Mouse (Mus musculus) kidney, embryonic 16.5 days (tissue): ENCODE data around the gene Abcb6. TPM values are rescaled to one million over a fixed set of nuclear protein-coding genes. Genes with fewer than 3 reads are reported as not detected.

Experiments
- ATAC-seq: fragments of 200-750 bp; cut with Nextera tagmentation; 2 replicates; pipeline ENCODE4 v1.8.0; 2017; ENCODE audit warnings: moderate TSS enrichment; ENCODE audit not compliant: low FRiP score, low TSS enrichment
- H3K27ac ChIP-seq: fragments of 300-500 bp; sonication (generic); 2 replicates; pipeline ENCODE4 v1.5.1; 2014; ENCODE audit warnings: low read length
- H3K27me3 ChIP-seq: fragments of 300-500 bp; sonication (generic); 2 replicates; pipeline ENCODE4 v1.6.1; 2014; ENCODE audit warnings: low read length, control low read depth, mixed read lengths; ENCODE audit not compliant: insufficient read depth
- H3K36me3 ChIP-seq: fragments of 300-500 bp; sonication (generic); 2 replicates; pipeline ENCODE4 v1.6.1; 2014; ENCODE audit warnings: low read length, control low read depth, mixed read lengths; ENCODE audit not compliant: insufficient read depth
- H3K4me1 ChIP-seq: fragments of 300-500 bp; sonication (generic); 2 replicates; pipeline ENCODE4 v1.6.1; 2014; ENCODE audit warnings: low read length, control low read depth, mixed read lengths; ENCODE audit not compliant: insufficient read depth
- H3K4me2 ChIP-seq: fragments of 300-500 bp; sonication (generic); replicated peaks from 2 replicates; pipeline ENCODE4 v1.6.1; 2014; ENCODE audit warnings: low read depth, low read length
- H3K4me3 ChIP-seq: fragments of 300-500 bp; sonication (generic); 2 replicates; pipeline ENCODE4 v1.5.1; 2014; ENCODE audit warnings: mild to moderate bottlenecking, low read length
- H3K9ac ChIP-seq: fragments of 300-500 bp; sonication (generic); replicated peaks from 2 replicates; pipeline ENCODE4 v1.6.1; 2014; ENCODE audit warnings: low read length
- H3K9me3 ChIP-seq: fragments of 300-500 bp; sonication (generic); 2 replicates; pipeline ENCODE4 v1.6.1; 2016; ENCODE audit warnings: low read length, control low read depth
- WGBS: fragments of 180-500 bp; shearing (Covaris S2); extraction: QIAGEN DNeasy Blood & Tissue Kit; methylation state at CpG from one replicate; pipeline ENCODE4 v1.1.7; 2014; 5-methylcytosine and 5-hydroxymethylcytosine counted together
- polyA plus RNA-seq: library from polyadenylated mRNA; unstranded; fragments of >200 nt; fragmentation: Nextera tagmentation; extraction: Ambion mirVana; gene quantifications from 2 replicates; pipeline ENCODE4 v1.2.1, GENCODE M21; 2015

Gene Abcb6
- polyA plus RNA-seq, 1 experiment from 2014 or later, result 36.4 TPM

DNA sequence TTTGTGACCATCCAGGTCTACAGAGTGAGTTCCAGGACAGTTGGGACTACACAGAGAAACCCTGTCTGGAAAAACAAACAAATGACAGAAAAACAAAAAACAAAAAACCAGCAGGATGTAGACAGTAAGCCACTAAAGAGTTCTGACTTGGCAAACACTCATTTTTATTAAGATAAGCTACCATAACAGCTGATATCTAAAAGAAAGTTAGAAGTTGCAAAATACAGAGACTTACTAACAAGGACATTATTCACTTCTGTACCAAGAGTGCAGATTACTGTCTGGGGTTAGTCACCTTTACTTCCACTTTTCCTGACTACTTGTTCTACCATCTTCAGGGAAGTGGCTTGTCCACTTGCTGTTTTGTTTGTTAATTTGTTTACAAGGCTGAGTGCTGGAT lies 21.2 kb downstream of the Abcb6 start:
- Histone ChIP-seq H3K4me1 (no peaks in the 10 kb centered on the region), H3K4me3 (no peak overlapping the region), H3K4me2 (no peak overlapping the region), H3K27ac (no peak overlapping the region), H3K9ac (no peak overlapping the region), H3K27me3 (no peaks in the 10 kb centered on the region; the same call in 1 of the 2 replicates), H3K9me3 (no peaks in the 10 kb centered on the region; the same call in 1 of the 2 replicates), H3K36me3 (no peaks in the 10 kb centered on the region)
- ATAC-seq, result no peak

GRCm38 (mm10) chr1:75155837-75156236 lies 24.4 kb downstream of the Abcb6 start:
- no peak overlapping the region for H3K27ac ChIP-seq

GRCm38 (mm10) chr1:75148727-75149126 lies 31.5 kb downstream of the Abcb6 start:
- no peak overlapping the region for H3K27ac ChIP-seq
- H3K36me3 ChIP-seq, result peaks cover 36% of the 10 kb centered on the region
- H3K4me3 ChIP-seq, result no peak overlapping the region
- H3K4me1 ChIP-seq, result peaks cover 4% of the 10 kb centered on the region
- no peaks in the 10 kb centered on the region for H3K27me3 ChIP-seq
- H3K9me3 ChIP-seq, result no peaks in the 10 kb centered on the region
- WGBS, result 89% methylated on average over 4 of the region's 4 CpGs
- H3K9ac ChIP-seq, result no peak overlapping the region
- ATAC-seq, result no peak
- H3K4me2 ChIP-seq, result no peak overlapping the region

More at GRCm38 (mm10) chr1:75155837-75156236, 24.4 kb downstream of the Abcb6 start:
- H3K9ac ChIP-seq, result no peak overlapping the region
- no peaks in the 10 kb centered on the region for H3K9me3 ChIP-seq
- 48% methylated on average over 3 of the region's 3 CpGs for WGBS
- no peaks in the 10 kb centered on the region for H3K4me1 ChIP-seq
- H3K4me3 ChIP-seq, result no peak overlapping the region
- H3K27me3 ChIP-seq, result no peaks in the 10 kb centered on the region
- no peaks in the 10 kb centered on the region for H3K36me3 ChIP-seq
- H3K4me2 ChIP-seq, result no peak overlapping the region
- ATAC-seq, result no peak

DNA sequence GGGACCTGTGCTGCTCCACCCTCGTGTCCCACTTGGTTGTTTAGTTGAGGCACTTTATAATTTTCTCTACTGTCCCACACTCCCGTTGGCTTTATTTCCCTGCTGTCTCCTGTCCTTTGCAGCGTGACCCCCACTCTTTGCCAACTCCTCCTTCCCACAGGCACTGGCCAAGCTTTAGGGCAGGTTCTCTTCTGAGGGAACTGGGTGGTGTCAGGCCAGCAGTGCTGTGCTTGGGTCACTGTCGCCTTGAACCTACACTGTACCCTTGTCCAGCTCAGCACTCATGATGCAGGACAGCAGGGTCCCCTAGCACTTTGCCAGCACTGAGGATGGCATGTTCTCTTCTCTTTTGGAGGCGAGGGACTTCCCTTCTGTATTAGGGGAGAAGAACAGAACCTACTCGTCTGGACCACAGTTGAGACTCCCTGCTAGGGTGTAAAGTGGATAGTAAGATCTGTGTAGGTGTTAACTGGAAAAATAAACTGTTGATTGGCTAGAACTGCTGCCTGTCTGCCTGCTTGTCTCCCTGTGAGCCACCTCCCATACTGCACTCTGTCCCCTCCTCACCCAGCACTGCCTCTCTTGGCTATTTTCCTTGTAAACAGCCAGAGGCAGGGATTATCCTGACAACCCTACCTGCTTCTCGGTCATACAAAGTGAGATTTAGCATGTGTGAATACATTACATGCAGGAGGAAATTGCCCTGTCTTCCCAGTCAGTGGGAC lies 32.6 kb downstream of the Abcb6 start:
- H3K27ac ChIP-seq, result no peak overlapping the region
- H3K9ac ChIP-seq, result no peak overlapping the region
- H3K36me3 ChIP-seq, result peaks cover 36% of the 10 kb centered on the region
- WGBS, result 83% methylated on average over 7 of the region's 7 CpGs
- no peak overlapping the region for H3K4me2 ChIP-seq
- H3K4me3 ChIP-seq, result no peak overlapping the region
- peaks cover 9% of the 10 kb centered on the region for H3K4me1 ChIP-seq
- no peaks in the 10 kb centered on the region for H3K27me3 ChIP-seq
- ATAC-seq, result no peak
- H3K9me3 ChIP-seq, result no peaks in the 10 kb centered on the region

- no peak overlapping the region for H3K9ac ChIP-seq
- H3K4me2 ChIP-seq, result no peak overlapping the region
- H3K9me3 ChIP-seq, result no peaks in the 10 kb centered on the region
- no peak overlapping the region for H3K4me3 ChIP-seq
- H3K27me3 ChIP-seq, result no peaks in the 10 kb centered on the region
- no peak for ATAC-seq
- H3K36me3 ChIP-seq, result peaks cover 36% of the 10 kb centered on the region
- peaks cover 14% of the 10 kb centered on the region for H3K4me1 ChIP-seq
- H3K27ac ChIP-seq, result no peak overlapping the region
- 95% methylated on average over 3 of the region's 3 CpGs for WGBS
These were observed 34.6 kb downstream of the Abcb6 start for GRCm38 (mm10) chr1:75145589-75145988.

GRCm38 (mm10) chr1:75142301-75143261 lies 37.6 kb downstream of the Abcb6 start, which contains the start of the genes Cnppd1 and Retreg2:
Gene Cnppd1 (minus strand): TSS chr1:75142711.
Gene Retreg2 (plus strand): TSS chr1:75142778.
- no peaks in the 10 kb centered on the region for H3K9me3 ChIP-seq
- no peaks in the 10 kb centered on the region for H3K27me3 ChIP-seq
- peak within 1 kb of the TSS; percentile 90 for H3K4me3 ChIP-seq
- under 1% methylated on average over 84 of the region's 91 CpGs for WGBS
- peaks cover 16% of the 10 kb centered on the region for H3K4me1 ChIP-seq
- peak; percentile 88 for ATAC-seq
- H3K36me3 ChIP-seq, result peaks cover 44% of the 10 kb centered on the region
- peak within 1 kb of the TSS; percentile 98 for H3K27ac ChIP-seq
- peak within 1 kb of the TSS; percentile 94 for H3K9ac ChIP-seq
- peak within 1 kb of the TSS; percentile 94 for H3K4me2 ChIP-seq

GRCm38 (mm10) chr1:75141486-75142190 lies 38.6 kb downstream of the Abcb6 start:
- Histone ChIP-seq H3K4me1 (peaks cover 16% of the 10 kb centered on the region), H3K4me2 (peak overlapping the region; percentile 94), H3K9ac (peak overlapping the region; percentile 94), H3K36me3 (peaks cover 42% of the 10 kb centered on the region), H3K27ac (peak overlapping the region; percentile 98), H3K4me3 (peak overlapping the region; percentile 90), H3K9me3 (no peaks in the 10 kb centered on the region), H3K27me3 (no peaks in the 10 kb centered on the region)
- WGBS, result under 1% methylated on average over 53 of the region's 53 CpGs
- peak; percentile 44; the same call in 1 of the 2 replicates for ATAC-seq

- Histone ChIP-seq H3K27me3 (no peaks in the 10 kb centered on the region), H3K4me1 (peaks cover 16% of the 10 kb centered on the region), H3K9ac (peak overlapping the region; percentile 94), H3K9me3 (no peaks in the 10 kb centered on the region), H3K36me3 (peaks cover 42% of the 10 kb centered on the region), H3K4me2 (peak overlapping the region; percentile 94), H3K27ac (peak overlapping the region; percentile 98), H3K4me3 (peak overlapping the region; percentile 90)
- WGBS, result 67% methylated on average over 4 of the region's 4 CpGs
- peak; percentile 20; the same call in 1 of the 2 replicates for ATAC-seq
These were observed 39.5 kb downstream of the Abcb6 start for GRCm38 (mm10) chr1:75140601-75141190.

DNA sequence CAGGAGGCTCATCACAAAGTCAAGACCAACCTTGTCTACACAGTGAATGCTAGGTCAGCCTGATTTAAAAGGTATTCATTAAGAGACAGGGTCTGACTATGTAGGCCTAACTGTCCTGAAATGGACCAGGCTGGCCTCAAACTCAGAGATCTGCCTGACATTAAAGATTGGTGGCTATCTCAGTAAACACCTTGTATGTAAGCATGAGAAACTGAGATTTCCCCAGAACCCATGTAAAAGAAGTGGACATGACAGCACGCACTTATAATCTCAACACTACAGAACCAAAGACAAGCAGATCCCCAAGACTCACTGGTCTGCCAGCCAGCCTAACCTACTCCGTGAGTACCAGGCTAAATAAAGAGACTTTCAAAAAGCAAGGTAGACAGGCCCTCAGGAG lies 41.7 kb downstream of the Abcb6 start:
- H3K4me2 ChIP-seq, result no peak overlapping the region
- H3K36me3 ChIP-seq, result peaks cover 37% of the 10 kb centered on the region
- H3K4me3 ChIP-seq, result no peak overlapping the region
- 98% methylated on average over 2 of the region's 2 CpGs for WGBS
- H3K27ac ChIP-seq, result no peak overlapping the region
- no peak for ATAC-seq
- no peak overlapping the region for H3K9ac ChIP-seq
- no peaks in the 10 kb centered on the region for H3K9me3 ChIP-seq
- H3K4me1 ChIP-seq, result peaks cover 9% of the 10 kb centered on the region
- no peaks in the 10 kb centered on the region for H3K27me3 ChIP-seq
